Mouse (Mus musculus): ENCODE measurements around the gene Ankrd34c.

DNA sequence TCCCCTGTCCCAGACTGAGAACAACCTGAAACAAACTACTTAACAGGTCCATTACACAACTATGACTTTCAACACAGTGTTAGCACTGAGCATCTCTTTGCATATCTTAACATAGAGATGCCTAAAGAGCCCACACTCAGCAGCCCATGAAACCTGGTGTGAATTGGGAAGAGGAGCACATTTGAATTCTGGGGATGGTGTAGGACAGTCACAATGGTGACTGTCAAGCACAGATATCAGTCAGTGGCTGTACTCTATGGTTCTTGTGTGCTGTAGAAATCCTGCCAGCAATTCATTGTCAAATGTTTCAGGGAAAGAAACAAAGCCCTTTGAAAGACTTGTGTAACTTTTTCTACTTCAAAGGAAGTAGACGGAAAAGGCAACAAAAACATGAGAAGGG lies 23.7 kb upstream of the Ankrd34c start:
- TF ChIP-seq CTCF (conservative IDR thresholded peaks at IDR 0.05; ENCODE audit: low read length) (no peak), POU5F1 (IDR thresholded peaks at IDR 0.05; ENCODE audit: borderline replicate concordance, low read length) (no peak)

All from E14TG2a.4 (cell line).